Mouse (Mus musculus) C2C12 (cell line): ENCODE data around the gene Fbxl12.

Experiments used
- CEBPB ChIP-seq: IDR thresholded peaks from one replicate; pipeline ENCODE4 v1.6.1; 2011; ENCODE audit warnings: low read depth, mild to moderate bottlenecking, control low read depth, moderate library complexity
- CTCF ChIP-seq: IDR thresholded peaks from one replicate; pipeline ENCODE4 v1.5.1; 2011; ENCODE audit not compliant: control insufficient read depth, insufficient read depth, insufficient read length
- FOSL1 ChIP-seq: IDR thresholded peaks from one replicate; pipeline ENCODE4 v1.8.0; 2011; ENCODE audit warnings: mild to moderate bottlenecking, low read length; ENCODE audit not compliant: poor library complexity, insufficient read depth, severe bottlenecking
- MAX ChIP-seq: IDR thresholded peaks from one replicate; pipeline ENCODE4 v1.6.1; 2011; ENCODE audit warnings: mild to moderate bottlenecking, control low read depth
- MYOD1 ChIP-seq: IDR thresholded peaks from one replicate; pipeline ENCODE4 v1.6.1; 2011; ENCODE audit warnings: low read depth; ENCODE audit not compliant: control insufficient read depth, insufficient read length
- MYOG ChIP-seq: IDR thresholded peaks from one replicate; pipeline ENCODE4 v1.6.1; 2011; ENCODE audit not compliant: control insufficient read depth, insufficient read length; ENCODE audit errors: extremely low read depth
- USF1 ChIP-seq: IDR thresholded peaks from one replicate; pipeline ENCODE4 v1.6.1; 2011; ENCODE audit warnings: low read depth, mild to moderate bottlenecking, control low read depth, moderate library complexity

DNA sequence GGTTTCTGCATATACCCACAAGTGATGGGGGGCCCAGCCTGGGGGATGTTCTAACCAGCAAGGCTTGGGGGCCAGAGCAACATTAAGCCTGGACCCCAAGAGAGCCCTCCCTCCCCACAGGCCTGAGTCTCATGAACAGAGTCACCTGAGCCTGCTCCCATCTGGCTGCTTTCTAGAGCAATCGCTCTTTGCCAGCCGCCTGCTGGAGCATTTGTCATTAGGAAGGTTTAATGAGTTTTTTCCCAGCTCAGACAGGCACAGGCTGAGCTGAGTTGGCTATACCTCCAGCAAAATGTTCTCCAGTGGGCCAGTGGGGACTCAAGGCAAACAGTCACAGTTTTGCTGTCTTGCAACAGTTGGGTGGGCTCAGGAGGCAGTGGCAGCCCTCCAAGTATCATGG lies 19.8 kb upstream of the Fbxl12 start:
- TF ChIP-seq FOSL1 (no peak), CTCF (no peak), USF1 (no peak), MYOG (no peak), MAX (no peak), MYOD1 (no peak), CEBPB (no peak)
